Comparison of ENCODE assay signal across 14 mouse cellular contexts in genomic region chr9:15512918-15513317, GRCm38 (mm10). TPM values are rescaled to one million over a fixed set of nuclear protein-coding genes. Genes with fewer than 3 reads are reported as not detected.
DNase-seq lines count a peak whose midpoint lies in the region; ATAC-seq lines count a peak whose summit lies in the region.
"Had no signal": no experiment of that assay in that cellular context is flagged by ENCODE, and none has a peak within 500 bp of the region (broad histone marks: within the 10 kb centered on the region; RNA-seq: fewer than 3 reads in every experiment).

No protein-coding gene starts in this region.

- no peaks in the 10 kb centered on the region for H3K27me3 ChIP-seq in hindbrain, embryonic 15.5 days
- H3K27me3 ChIP-seq in hindbrain, embryonic 10.5 days (ENCODE audit: insufficient read depth, poor library complexity, severe bottlenecking) = no peaks in the 10 kb centered on the region
- H3K27me3 ChIP-seq in intestine, embryonic 15.5 days (replicated peaks) = no peaks in the 10 kb centered on the region
- no peaks in the 10 kb centered on the region for H3K27me3 ChIP-seq in midbrain, embryonic 14.5 days (ENCODE audit: control insufficient read depth, insufficient read depth, low read length)
- H3K27me3 ChIP-seq: embryonic facial prominence, embryonic 12.5 days; limb, embryonic 12.5 days had no signal

- no peaks in the 10 kb centered on the region for H3K36me3 ChIP-seq in hindbrain, embryonic 15.5 days
- H3K36me3 ChIP-seq in hindbrain, embryonic 10.5 days = no peaks in the 10 kb centered on the region
- no peaks in the 10 kb centered on the region for H3K36me3 ChIP-seq in intestine, embryonic 15.5 days
- H3K36me3 ChIP-seq in midbrain, embryonic 14.5 days (ENCODE audit: control insufficient read depth, insufficient read depth, low read length) = no peaks in the 10 kb centered on the region
- H3K36me3 ChIP-seq: embryonic facial prominence, embryonic 12.5 days; limb, embryonic 12.5 days; neural tube, embryonic 12.5 days had no signal

- H3K9ac ChIP-seq in hindbrain, embryonic 15.5 days = no peak overlapping the region
- no peak overlapping the region for H3K9ac ChIP-seq in intestine, embryonic 15.5 days
- H3K9ac ChIP-seq in midbrain, embryonic 14.5 days (replicated peaks; ENCODE audit: low read length) = no peak overlapping the region
- H3K9ac ChIP-seq: embryonic facial prominence, embryonic 12.5 days; forebrain, postnatal 0 days; limb, embryonic 12.5 days; neural tube, embryonic 12.5 days had no signal

- intact Hi-C loops in left cerebral cortex, postnatal 14 days (cut with DNase I) = no loop called here

- H3K4me1 ChIP-seq in hindbrain, embryonic 15.5 days (replicated peaks) = peaks cover 31% of the 10 kb centered on the region
- peaks cover 18% of the 10 kb centered on the region for H3K4me1 ChIP-seq in hindbrain, embryonic 10.5 days (replicated peaks)
- H3K4me1 ChIP-seq in intestine, embryonic 15.5 days (replicated peaks) = peaks cover 10% of the 10 kb centered on the region
- peaks cover 13% of the 10 kb centered on the region for H3K4me1 ChIP-seq in midbrain, embryonic 14.5 days (ENCODE audit: control insufficient read depth, insufficient read depth, low read length)

- H3K4me2 ChIP-seq in hindbrain, embryonic 15.5 days = no peak overlapping the region
- no peak overlapping the region for H3K4me2 ChIP-seq in intestine, embryonic 15.5 days (replicated peaks)
- H3K4me2 ChIP-seq in midbrain, embryonic 14.5 days (ENCODE audit: low read length) = no peak overlapping the region
- H3K4me2 ChIP-seq: embryonic facial prominence, embryonic 12.5 days; limb, embryonic 12.5 days; neural tube, embryonic 12.5 days had no signal

- H3K9me3 ChIP-seq in hindbrain, embryonic 15.5 days = no peaks in the 10 kb centered on the region
- no peaks in the 10 kb centered on the region for H3K9me3 ChIP-seq in hindbrain, embryonic 10.5 days
- H3K9me3 ChIP-seq in intestine, embryonic 15.5 days = no peaks in the 10 kb centered on the region
- H3K9me3 ChIP-seq in midbrain, embryonic 14.5 days (ENCODE audit: control insufficient read depth, low read length) = no peaks in the 10 kb centered on the region
- H3K9me3 ChIP-seq: embryonic facial prominence, embryonic 12.5 days; limb, embryonic 12.5 days; neural tube, embryonic 12.5 days had no signal

- no peak for ATAC-seq in hindbrain, embryonic 15.5 days (ENCODE audit: low FRiP score, low read depth)
- ATAC-seq in intestine, embryonic 15.5 days = peak; percentile 66
- ATAC-seq in midbrain, embryonic 14.5 days (ENCODE audit: low FRiP score, low TSS enrichment) = no peak
- ATAC-seq: forebrain, postnatal 0 days had no signal

- DNase-seq in hindbrain, embryonic 10.5 days (ENCODE audit: low spot score) = no peak
- DNase-seq in cerebellum, postnatal 36 days = peak; percentile 6 to 20
- DNase-seq in midbrain, embryonic 14.5 days = no peak
- no peak for DNase-seq in testis, postnatal 14 days (ENCODE audit: low spot score)
- DNase-seq in left cerebral cortex, postnatal 14 days (ENCODE audit: low spot score in 2 of 2) = no peak
- DNase-seq: forebrain, postnatal 0 days; right cerebral cortex, postnatal 25 days; thymus, postnatal 14 days had no signal

- no peak overlapping the region for H3K4me3 ChIP-seq in hindbrain, embryonic 15.5 days
- H3K4me3 ChIP-seq in hindbrain, embryonic 10.5 days = no peak overlapping the region
- no peak overlapping the region for H3K4me3 ChIP-seq in intestine, embryonic 15.5 days (replicated peaks)
- H3K4me3 ChIP-seq in midbrain, embryonic 14.5 days (replicated peaks; ENCODE audit: low read depth, low read length) = no peak overlapping the region
- H3K4me3 ChIP-seq: embryonic facial prominence, embryonic 12.5 days; layer of hippocampus, adult 2 months; limb, embryonic 12.5 days; neural tube, embryonic 12.5 days had no signal

- peak overlapping the region; percentile 43; the same call in 1 of the 2 replicates for H3K27ac ChIP-seq in hindbrain, embryonic 15.5 days (replicated peaks)
- H3K27ac ChIP-seq in hindbrain, embryonic 10.5 days = no peak overlapping the region
- H3K27ac ChIP-seq in intestine, embryonic 15.5 days = no peak overlapping the region
- H3K27ac ChIP-seq in midbrain, embryonic 14.5 days (replicated peaks; ENCODE audit: low read depth, low read length) = 0 out of 2 replicates have a peak overlapping the region, but pooled peaks have one; percentile 37
- H3K27ac ChIP-seq: layer of hippocampus, adult 2 months; limb, embryonic 12.5 days; neural tube, embryonic 12.5 days had no signal

- WGBS in hindbrain, embryonic 15.5 days = 54% methylated on average over 7 of the region's 7 CpGs
- WGBS in hindbrain, embryonic 10.5 days = 72% methylated on average over 7 of the region's 7 CpGs
- WGBS in intestine, embryonic 15.5 days = 45% methylated on average over 7 of the region's 7 CpGs
- WGBS in midbrain, embryonic 14.5 days = 42% methylated on average over 7 of the region's 7 CpGs

RNA-seq across cellular contexts. Expression of gene Smco4, which starts 19.7 kb away (rescaled TPM):
- polyA plus RNA-seq in hindbrain, embryonic 15.5 days (2015; fragmentation: Nextera tagmentation; extraction: Ambion mirVana) = 1.0 and 1.1 TPM in 2 replicates
- 2.1 and 2.6 TPM in 2 replicates for polyA plus RNA-seq in hindbrain, embryonic 10.5 days (2016; fragmentation: Nextera tagmentation; extraction: Ambion mirVana)
- polyA plus RNA-seq in intestine, embryonic 15.5 days (2015; fragmentation: Nextera tagmentation; extraction: Ambion mirVana) = 3.2 and 4.1 TPM in 2 replicates
- 1.3 and 2.1 TPM in 2 replicates for polyA plus RNA-seq in midbrain, embryonic 14.5 days (2014; fragmentation: Nextera tagmentation; extraction: Ambion mirVana)
- 1 to 10 TPM; 3.6 to 4.3 TPM for total RNA-seq in left cerebral cortex, postnatal 14 days (2021)

Comparison
In these comparisons a context has a peak if more than half of its experiments do, and no peak if none do; other contexts are left out.
1. H3K27ac ChIP-seq: peak in hindbrain, embryonic 15.5 days (single experiment) and midbrain, embryonic 14.5 days (single experiment); none in hindbrain, embryonic 10.5 days (single experiment) and intestine, embryonic 15.5 days (single experiment).
2. DNase-seq: peak in cerebellum, postnatal 36 days (2 of 2); none in hindbrain, embryonic 10.5 days (single experiment), midbrain, embryonic 14.5 days (single experiment), testis, postnatal 14 days (single experiment) and left cerebral cortex, postnatal 14 days (0 of 2).